Mouse (Mus musculus): ENCODE data around the gene Fam83b. TPM values are rescaled to one million over a fixed set of nuclear protein-coding genes. Genes with fewer than 3 reads are reported as not detected.

Gene Fam83b
- polyA plus RNA-seq (2016; fragmentation: Nextera tagmentation; extraction: Ambion mirVana) = 0.20 and 0.31 TPM in 2 replicates

GRCm38 (mm10) chr9:76566515-76567280 is at the start of gene Fam83b:
Gene Fam83b (minus strand): TSS chr9:76567116.
- Histone ChIP-seq H3K27me3 (ENCODE audit: low read depth, poor library complexity, severe bottlenecking) (peaks cover 32% of the 10 kb centered on the region), H3K9me3 (replicated peaks) (no peaks in the 10 kb centered on the region; the same call in 1 of the 2 replicates), H3K27ac (replicated peaks) (peak within 1 kb of the TSS; percentile 73), H3K4me3 (peak within 1 kb of the TSS; percentile 73), H3K4me1 (peaks cover 13% of the 10 kb centered on the region), H3K36me3 (no peaks in the 10 kb centered on the region)
- peak; percentile 36 for DNase-seq (ENCODE audit: low spot score)
- 3% methylated on average over 40 of the region's 40 CpGs for WGBS

GRCm38 (mm10) chr9:76614165-76614564 is 47.2 kb upstream of the Fam83b start:
- H3K27me3 ChIP-seq (ENCODE audit: low read depth, poor library complexity, severe bottlenecking) = no peaks in the 10 kb centered on the region
- 86% methylated on average over 4 of the region's 4 CpGs for WGBS

GRCm38 (mm10) chr9:76603744-76604143 is 36.8 kb upstream of the Fam83b start:
- 78% methylated on average over 5 of the region's 5 CpGs for WGBS
- Histone ChIP-seq H3K36me3 (no peaks in the 10 kb centered on the region), H3K27ac (replicated peaks) (no peak overlapping the region), H3K4me3 (no peak overlapping the region), H3K27me3 (ENCODE audit: low read depth, poor library complexity, severe bottlenecking) (no peaks in the 10 kb centered on the region), H3K4me1 (no peaks in the 10 kb centered on the region), H3K9me3 (replicated peaks) (no peaks in the 10 kb centered on the region)
- DNase-seq (ENCODE audit: low spot score) = no peak

More at GRCm38 (mm10) chr9:76614165-76614564, 47.2 kb upstream of the Fam83b start:
- H3K4me1 ChIP-seq = no peaks in the 10 kb centered on the region
- H3K27ac ChIP-seq (replicated peaks) = no peak overlapping the region
- H3K36me3 ChIP-seq = no peaks in the 10 kb centered on the region
- H3K4me3 ChIP-seq = no peak overlapping the region
- DNase-seq (ENCODE audit: low spot score) = no peak
- H3K9me3 ChIP-seq (replicated peaks) = no peaks in the 10 kb centered on the region

- no peak for DNase-seq (ENCODE audit: low spot score)
- 88% methylated on average over 2 of the region's 2 CpGs for WGBS
Observed at GRCm38 (mm10) chr9:76602874-76603273, 36.0 kb upstream of the Fam83b start.

GRCm38 (mm10) chr9:76597395-76597794 is 30.5 kb upstream of the Fam83b start:
- no peak for DNase-seq (ENCODE audit: low spot score)
- no peaks in the 10 kb centered on the region for H3K4me1 ChIP-seq
- H3K4me3 ChIP-seq = no peak overlapping the region
- no peaks in the 10 kb centered on the region for H3K9me3 ChIP-seq (replicated peaks)
- WGBS = 87% methylated on average over 4 of the region's 4 CpGs
- H3K27ac ChIP-seq (replicated peaks) = no peak overlapping the region
- H3K36me3 ChIP-seq = no peaks in the 10 kb centered on the region
- no peaks in the 10 kb centered on the region for H3K27me3 ChIP-seq (ENCODE audit: low read depth, poor library complexity, severe bottlenecking)

More at GRCm38 (mm10) chr9:76602874-76603273, 36.0 kb upstream of the Fam83b start:
- Histone ChIP-seq H3K36me3 (no peaks in the 10 kb centered on the region), H3K4me1 (no peaks in the 10 kb centered on the region), H3K27me3 (ENCODE audit: low read depth, poor library complexity, severe bottlenecking) (no peaks in the 10 kb centered on the region), H3K4me3 (no peak overlapping the region), H3K27ac (replicated peaks) (no peak overlapping the region), H3K9me3 (replicated peaks) (no peaks in the 10 kb centered on the region)

- Histone ChIP-seq H3K9me3 (replicated peaks) (no peaks in the 10 kb centered on the region), H3K27me3 (ENCODE audit: low read depth, poor library complexity, severe bottlenecking) (no peaks in the 10 kb centered on the region), H3K36me3 (no peaks in the 10 kb centered on the region), H3K27ac (replicated peaks) (no peak overlapping the region), H3K4me1 (no peaks in the 10 kb centered on the region), H3K4me3 (no peak overlapping the region)
- no peak for DNase-seq (ENCODE audit: low spot score)
- WGBS = 73% methylated on average over 2 of the region's 2 CpGs
Observed at GRCm38 (mm10) chr9:76593841-76594240, 26.9 kb upstream of the Fam83b start.

GRCm38 (mm10) chr9:76583943-76584342 is 17.0 kb upstream of the Fam83b start:
- no peak for DNase-seq (ENCODE audit: low spot score)
- Histone ChIP-seq H3K27ac (replicated peaks) (no peak overlapping the region), H3K27me3 (ENCODE audit: low read depth, poor library complexity, severe bottlenecking) (no peaks in the 10 kb centered on the region), H3K4me1 (no peaks in the 10 kb centered on the region), H3K36me3 (no peaks in the 10 kb centered on the region), H3K9me3 (replicated peaks) (no peaks in the 10 kb centered on the region), H3K4me3 (no peak overlapping the region)
- 88% methylated on average over 6 of the region's 6 CpGs for WGBS

- Histone ChIP-seq H3K9me3 (replicated peaks) (no peaks in the 10 kb centered on the region), H3K27ac (replicated peaks) (no peak overlapping the region), H3K4me1 (no peaks in the 10 kb centered on the region), H3K4me3 (no peak overlapping the region), H3K36me3 (no peaks in the 10 kb centered on the region), H3K27me3 (ENCODE audit: low read depth, poor library complexity, severe bottlenecking) (no peaks in the 10 kb centered on the region)
- WGBS = 87% methylated on average over 5 of the region's 5 CpGs
- no peak for DNase-seq (ENCODE audit: low spot score)
Observed at GRCm38 (mm10) chr9:76581966-76582365, 15.1 kb upstream of the Fam83b start.

- no peaks in the 10 kb centered on the region; the same call in 1 of the 2 replicates for H3K9me3 ChIP-seq (replicated peaks)
- 4% methylated on average over 13 of the region's 13 CpGs for WGBS
- no peak for DNase-seq (ENCODE audit: low spot score)
- H3K4me3 ChIP-seq = peak overlapping the region; percentile 73
- peaks cover 32% of the 10 kb centered on the region for H3K27me3 ChIP-seq (ENCODE audit: low read depth, poor library complexity, severe bottlenecking)
- H3K27ac ChIP-seq (replicated peaks) = peak overlapping the region; percentile 73
- no peaks in the 10 kb centered on the region for H3K36me3 ChIP-seq
- peaks cover 13% of the 10 kb centered on the region for H3K4me1 ChIP-seq
Observed at GRCm38 (mm10) chr9:76567281-76567655, 352 bp upstream of the Fam83b start.

GRCm38 (mm10) chr9:76565656-76566055 is 1.3 kb downstream of the Fam83b start:
- WGBS = 88% methylated on average over 2 of the region's 2 CpGs
- peaks cover 32% of the 10 kb centered on the region for H3K27me3 ChIP-seq (ENCODE audit: low read depth, poor library complexity, severe bottlenecking)
- no peaks in the 10 kb centered on the region for H3K36me3 ChIP-seq
- H3K9me3 ChIP-seq (replicated peaks) = no peaks in the 10 kb centered on the region; the same call in 1 of the 2 replicates
- no peak for DNase-seq (ENCODE audit: low spot score)
- no peak overlapping the region for H3K4me3 ChIP-seq
- peaks cover 13% of the 10 kb centered on the region for H3K4me1 ChIP-seq
- no peak overlapping the region for H3K27ac ChIP-seq (replicated peaks)

- no peaks in the 10 kb centered on the region for H3K36me3 ChIP-seq
- 92% methylated on average over 1 of the region's 1 CpGs for WGBS
- no peak for DNase-seq (ENCODE audit: low spot score)
- no peak overlapping the region for H3K4me3 ChIP-seq
- H3K27me3 ChIP-seq (ENCODE audit: low read depth, poor library complexity, severe bottlenecking) = peaks cover 32% of the 10 kb centered on the region
- H3K9me3 ChIP-seq (replicated peaks) = no peaks in the 10 kb centered on the region; the same call in 1 of the 2 replicates
- H3K27ac ChIP-seq (replicated peaks) = no peak overlapping the region
- peaks cover 13% of the 10 kb centered on the region for H3K4me1 ChIP-seq
Observed at GRCm38 (mm10) chr9:76564071-76564470, 2.8 kb downstream of the Fam83b start.

GRCm38 (mm10) chr9:76562794-76563193 is 4.1 kb downstream of the Fam83b start:
- Histone ChIP-seq H3K36me3 (no peaks in the 10 kb centered on the region), H3K4me3 (no peak overlapping the region), H3K27ac (replicated peaks) (no peak overlapping the region), H3K9me3 (replicated peaks) (no peaks in the 10 kb centered on the region), H3K4me1 (peaks cover 13% of the 10 kb centered on the region), H3K27me3 (ENCODE audit: low read depth, poor library complexity, severe bottlenecking) (peaks cover 21% of the 10 kb centered on the region)
- 67% methylated on average over 6 of the region's 6 CpGs for WGBS
- no peak for DNase-seq (ENCODE audit: low spot score)

- Histone ChIP-seq H3K4me1 (no peaks in the 10 kb centered on the region), H3K36me3 (no peaks in the 10 kb centered on the region), H3K9me3 (replicated peaks) (no peaks in the 10 kb centered on the region), H3K4me3 (no peak overlapping the region), H3K27me3 (ENCODE audit: low read depth, poor library complexity, severe bottlenecking) (no peaks in the 10 kb centered on the region), H3K27ac (replicated peaks) (no peak overlapping the region)
- WGBS = 90% methylated on average over 2 of the region's 2 CpGs
- DNase-seq (ENCODE audit: low spot score) = no peak
Observed at GRCm38 (mm10) chr9:76559240-76559639, 7.7 kb downstream of the Fam83b start.
